Comparison of ENCODE assay signal across 8 mouse cellular contexts in genomic region chr17:25831451-25832281, GRCm38 (mm10). TPM values are rescaled to one million over a fixed set of nuclear protein-coding genes. Genes with fewer than 3 reads are reported as not detected.
DNase-seq lines count a peak whose midpoint lies in the region; ATAC-seq and TF ChIP-seq lines count a peak whose summit lies in the region.

No protein-coding gene starts in this region.

- H3K4me2 ChIP-seq in liver, embryonic 13.5 days: peak overlapping the region; percentile 99
- H3K4me2 ChIP-seq in stomach, postnatal 0 days (replicated peaks; ENCODE audit: low read depth): peak overlapping the region; percentile 88

- H3K4me1 ChIP-seq in megakaryocyte, embryonic 14.5 days: peaks cover 88% of the 10 kb centered on the region
- H3K4me1 ChIP-seq in hindbrain, embryonic 10.5 days (replicated peaks): peaks cover 91% of the 10 kb centered on the region
- peaks cover 80% of the 10 kb centered on the region for H3K4me1 ChIP-seq in liver, embryonic 13.5 days (replicated peaks)
- H3K4me1 ChIP-seq in stomach, postnatal 0 days (replicated peaks; ENCODE audit: control insufficient read depth, insufficient read depth): peaks cover 30% of the 10 kb centered on the region

- no peak for TF ChIP-seq CTCF in stomach, postnatal 0 days (IDR thresholded peaks at IDR 0.05; ENCODE audit: low read depth)

- no peak for TF ChIP-seq EP300 in stomach, postnatal 0 days (optimal IDR thresholded peaks at IDR 0.05)

- no peak for ATAC-seq in megakaryocyte, adult 5-6 weeks (ENCODE audit: poor library complexity, severe bottlenecking)
- ATAC-seq in liver, embryonic 13.5 days (ENCODE audit: low read depth): no peak
- ATAC-seq in stomach, postnatal 0 days (ENCODE audit: low FRiP score, low TSS enrichment): no peak

- WGBS in hindbrain, embryonic 10.5 days: 69% methylated on average over 21 of the region's 21 CpGs
- 39% methylated on average over 21 of the region's 21 CpGs for WGBS in liver, embryonic 13.5 days (ENCODE audit: insufficient replicate concordance)
- WGBS in stomach, postnatal 0 days: 40% methylated on average over 21 of the region's 21 CpGs

- H3K9ac ChIP-seq in liver, embryonic 13.5 days: peak overlapping the region; percentile 89
- peak overlapping the region; percentile 85 for H3K9ac ChIP-seq in stomach, postnatal 0 days (ENCODE audit: low read length)

- peak; percentile 71 to 74 for DNase-seq in cerebellum, postnatal 10 days
- no peak for DNase-seq in hindbrain, embryonic 10.5 days (ENCODE audit: low spot score)
- no peak for DNase-seq in liver, embryonic 13.5 days
- DNase-seq in stomach, postnatal 0 days (ENCODE audit: low spot score): no peak
- DNase-seq in retina, postnatal 1 day: no peak
- no peak for DNase-seq in embryo, embryonic 9.5 days (ENCODE audit: extremely low spot score)

- peaks cover 72% of the 10 kb centered on the region for H3K36me3 ChIP-seq in megakaryocyte, embryonic 14.5 days (replicated peaks; ENCODE audit: low read length)
- H3K36me3 ChIP-seq in hindbrain, embryonic 10.5 days: peaks cover 62% of the 10 kb centered on the region
- peaks cover 59% of the 10 kb centered on the region for H3K36me3 ChIP-seq in liver, embryonic 13.5 days
- H3K36me3 ChIP-seq in stomach, postnatal 0 days (ENCODE audit: control insufficient read depth, insufficient read depth, low read length): peaks cover 14% of the 10 kb centered on the region

- peak overlapping the region; percentile 97 for H3K27ac ChIP-seq in hindbrain, embryonic 10.5 days
- peak overlapping the region; percentile 93 for H3K27ac ChIP-seq in liver, embryonic 13.5 days
- H3K27ac ChIP-seq in stomach, postnatal 0 days (replicated peaks): peak overlapping the region; percentile 93

- H3K9me3 ChIP-seq in megakaryocyte, embryonic 14.5 days: no peaks in the 10 kb centered on the region
- H3K9me3 ChIP-seq in hindbrain, embryonic 10.5 days: no peaks in the 10 kb centered on the region
- no peaks in the 10 kb centered on the region for H3K9me3 ChIP-seq in liver, embryonic 13.5 days (replicated peaks)
- H3K9me3 ChIP-seq in stomach, postnatal 0 days (ENCODE audit: control insufficient read depth, low read length): no peaks in the 10 kb centered on the region

- no peaks in the 10 kb centered on the region for H3K27me3 ChIP-seq in megakaryocyte, embryonic 14.5 days (replicated peaks)
- no peaks in the 10 kb centered on the region for H3K27me3 ChIP-seq in hindbrain, embryonic 10.5 days (ENCODE audit: insufficient read depth, poor library complexity, severe bottlenecking)
- H3K27me3 ChIP-seq in liver, embryonic 13.5 days: no peaks in the 10 kb centered on the region
- H3K27me3 ChIP-seq in stomach, postnatal 0 days (ENCODE audit: control insufficient read depth, insufficient read depth, low read length): no peaks in the 10 kb centered on the region

- peak overlapping the region; percentile 97 for H3K4me3 ChIP-seq in megakaryocyte, embryonic 14.5 days (replicated peaks)
- peak overlapping the region; percentile 73 for H3K4me3 ChIP-seq in hindbrain, embryonic 10.5 days
- peak overlapping the region; percentile 85 for H3K4me3 ChIP-seq in liver, embryonic 13.5 days (replicated peaks)
- peak overlapping the region; percentile 78 for H3K4me3 ChIP-seq in stomach, postnatal 0 days (ENCODE audit: low read depth, low read length)

RNA-seq across cellular contexts. Expression of gene Stub1, which starts 1.5 kb away (rescaled TPM):
- 34.5 and 115 TPM in 2 replicates for polyA plus RNA-seq in megakaryocyte, embryonic 14.5 days (2012; ENCODE audit: insufficient read depth, low replicate concordance)
- total RNA-seq in megakaryocyte, adult 5-6 weeks (2015): 48.4 and 54.7 TPM in 2 replicates
- 62.6 and 67.6 TPM in 2 replicates for total RNA-seq in megakaryocyte, adult 5-6 weeks (2017)
- polyA plus RNA-seq in hindbrain, embryonic 10.5 days (2016; fragmentation: Nextera tagmentation; extraction: Ambion mirVana): 360 and 390 TPM in 2 replicates
- polyA plus RNA-seq in liver, embryonic 13.5 days (2015; fragmentation: Nextera tagmentation; extraction: Ambion mirVana): 130 TPM in 2 replicates
- polyA plus RNA-seq in stomach, postnatal 0 days (2015; fragmentation: Nextera tagmentation; extraction: Ambion mirVana): 215 and 224 TPM in 2 replicates

RNA-seq across cellular contexts. Expression of gene Jmjd8, which starts 3.0 kb away (rescaled TPM):
- polyA plus RNA-seq in megakaryocyte, embryonic 14.5 days (2012; ENCODE audit: insufficient read depth, low replicate concordance): 2.4 and 7.8 TPM in 2 replicates
- 6.0 and 7.7 TPM in 2 replicates for total RNA-seq in megakaryocyte, adult 5-6 weeks (2015)
- 10.6 and 14.4 TPM in 2 replicates for total RNA-seq in megakaryocyte, adult 5-6 weeks (2017)
- polyA plus RNA-seq in hindbrain, embryonic 10.5 days (2016; fragmentation: Nextera tagmentation; extraction: Ambion mirVana): 51.5 and 64.3 TPM in 2 replicates
- 21.7 and 26.9 TPM in 2 replicates for polyA plus RNA-seq in liver, embryonic 13.5 days (2015; fragmentation: Nextera tagmentation; extraction: Ambion mirVana)
- 29.7 and 31.5 TPM in 2 replicates for polyA plus RNA-seq in stomach, postnatal 0 days (2015; fragmentation: Nextera tagmentation; extraction: Ambion mirVana)

RNA-seq across cellular contexts. Expression of gene Rhbdl1, which starts 5.4 kb away (rescaled TPM):
- 2.9 and 3.8 TPM in 2 replicates for polyA plus RNA-seq in megakaryocyte, embryonic 14.5 days (2012; ENCODE audit: insufficient read depth, low replicate concordance)
- total RNA-seq in megakaryocyte, adult 5-6 weeks (2015): 0.98 and 1.4 TPM in 2 replicates
- 0.55 and 0.69 TPM in 2 replicates for total RNA-seq in megakaryocyte, adult 5-6 weeks (2017)
- 1.7 and 3.1 TPM in 2 replicates for polyA plus RNA-seq in hindbrain, embryonic 10.5 days (2016; fragmentation: Nextera tagmentation; extraction: Ambion mirVana)
- 0.20 and 0.30 TPM in 2 replicates for polyA plus RNA-seq in liver, embryonic 13.5 days (2015; fragmentation: Nextera tagmentation; extraction: Ambion mirVana)
- 3.1 and 4.3 TPM in 2 replicates for polyA plus RNA-seq in stomach, postnatal 0 days (2015; fragmentation: Nextera tagmentation; extraction: Ambion mirVana)

RNA-seq across cellular contexts. Expression of gene Wdr24, which starts 8.2 kb away (rescaled TPM):
- polyA plus RNA-seq in megakaryocyte, embryonic 14.5 days (2012; ENCODE audit: insufficient read depth, low replicate concordance): 6.4 and 8.2 TPM in 2 replicates
- 4.6 and 6.9 TPM in 2 replicates for total RNA-seq in megakaryocyte, adult 5-6 weeks (2015)
- total RNA-seq in megakaryocyte, adult 5-6 weeks (2017): 12.3 and 15.1 TPM in 2 replicates
- polyA plus RNA-seq in hindbrain, embryonic 10.5 days (2016; fragmentation: Nextera tagmentation; extraction: Ambion mirVana): 30.1 and 30.7 TPM in 2 replicates
- 11.9 and 14.2 TPM in 2 replicates for polyA plus RNA-seq in liver, embryonic 13.5 days (2015; fragmentation: Nextera tagmentation; extraction: Ambion mirVana)
- 10.8 and 12.5 TPM in 2 replicates for polyA plus RNA-seq in stomach, postnatal 0 days (2015; fragmentation: Nextera tagmentation; extraction: Ambion mirVana)

RNA-seq across cellular contexts. Expression of gene Gm20683, which starts 9.9 kb away (rescaled TPM):
- 3.0 and 5.2 TPM in 2 replicates for polyA plus RNA-seq in megakaryocyte, embryonic 14.5 days (2012; ENCODE audit: insufficient read depth, low replicate concordance)
- 0.07 TPM in 1 of 2 replicates, not detected in the other for total RNA-seq in megakaryocyte, adult 5-6 weeks (2015)
- 0.33 TPM in 1 of 2 replicates, not detected in the other for total RNA-seq in megakaryocyte, adult 5-6 weeks (2017)
- polyA plus RNA-seq in hindbrain, embryonic 10.5 days (2016; fragmentation: Nextera tagmentation; extraction: Ambion mirVana): 1.5 and 3.1 TPM in 2 replicates
- polyA plus RNA-seq in liver, embryonic 13.5 days (2015; fragmentation: Nextera tagmentation; extraction: Ambion mirVana): 0.28 and 0.57 TPM in 2 replicates
- 1.8 and 2.3 TPM in 2 replicates for polyA plus RNA-seq in stomach, postnatal 0 days (2015; fragmentation: Nextera tagmentation; extraction: Ambion mirVana)

Comparison
In these comparisons a context has a peak if more than half of its experiments do, and no peak if none do; other contexts are left out.
1. DNase-seq: peak in cerebellum, postnatal 10 days (2 of 2); none in hindbrain, embryonic 10.5 days (single experiment), liver, embryonic 13.5 days (single experiment), stomach, postnatal 0 days (single experiment), retina, postnatal 1 day (single experiment) and embryo, embryonic 9.5 days (single experiment).
2. Peak in every context shown above with its lines, with median percentiles within 50 percentile points of each other: H3K4me3 ChIP-seq and H3K27ac ChIP-seq.